Mouse (Mus musculus): Measurements from ENCODE around the gene Socs3. TPM values are rescaled to one million over a fixed set of nuclear protein-coding genes. Genes with fewer than 3 reads are reported as not detected.

The Socs3 gene
- polyA plus RNA-seq, 1 experiment: 45.7 TPM

GRCm38 (mm10) chr11:117983770-117984169 is 13.9 kb upstream of the Socs3 start:
- H3K27me3 ChIP-seq (ENCODE audit: control insufficient read depth, insufficient read depth, low read length): no peaks in the 10 kb centered on the region

DNA sequence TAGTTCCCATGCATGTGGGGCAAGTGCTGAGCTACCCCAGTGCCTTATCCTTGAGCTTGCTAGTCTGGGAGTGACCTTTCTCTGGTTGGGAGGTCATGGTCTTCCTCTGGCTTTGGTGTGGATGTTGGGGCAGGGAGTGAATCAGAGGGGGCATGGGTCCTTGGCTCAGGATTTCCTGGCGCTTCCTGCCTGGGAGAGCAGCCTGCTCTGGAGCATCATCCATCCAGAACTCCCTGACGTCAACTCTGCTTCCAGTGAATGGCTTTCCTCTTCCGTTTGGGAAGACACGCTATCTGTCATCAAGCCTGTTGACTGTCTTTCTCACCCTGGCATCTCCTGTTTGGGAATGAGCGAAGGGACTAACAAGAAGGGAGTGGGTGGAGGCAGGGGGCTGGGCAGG is 12.6 kb upstream of the Socs3 start:
- TF ChIP-seq POLR2A (IDR thresholded peaks at IDR 0.05; ENCODE audit: control insufficient read depth, extremely low read depth, insufficient read depth, low read length, poor library complexity) (no peak), CTCF (IDR thresholded peaks at IDR 0.05; ENCODE audit: borderline replicate concordance, control insufficient read depth, extremely low read depth, insufficient read depth, low read length, poor library complexity) (no peak)
- H3K27ac ChIP-seq (ENCODE audit: control insufficient read depth, insufficient read depth, low read length): no peak overlapping the region
- H3K27me3 ChIP-seq (ENCODE audit: control insufficient read depth, insufficient read depth, low read length): no peaks in the 10 kb centered on the region
- WGBS: 91% methylated on average over 5 of the region's 5 CpGs
- H3K36me3 ChIP-seq (ENCODE audit: control insufficient read depth, insufficient read depth, low read length): no peaks in the 10 kb centered on the region
- no peak overlapping the region for H3K4me3 ChIP-seq (ENCODE audit: control insufficient read depth, insufficient read depth, low read length)
- no peak for DNase-seq
- H3K4me1 ChIP-seq (replicated peaks; ENCODE audit: control insufficient read depth, insufficient read depth, low read length): peaks cover 11% of the 10 kb centered on the region

More at GRCm38 (mm10) chr11:117983770-117984169, 13.9 kb upstream of the Socs3 start:
- no peak for TF ChIP-seq CTCF (IDR thresholded peaks at IDR 0.05; ENCODE audit: borderline replicate concordance, control insufficient read depth, extremely low read depth, insufficient read depth, low read length, poor library complexity)
- no peak for TF ChIP-seq POLR2A (IDR thresholded peaks at IDR 0.05; ENCODE audit: control insufficient read depth, extremely low read depth, insufficient read depth, low read length, poor library complexity)
- Histone ChIP-seq H3K4me1 (replicated peaks; ENCODE audit: control insufficient read depth, insufficient read depth, low read length) (peaks cover 16% of the 10 kb centered on the region), H3K27ac (ENCODE audit: control insufficient read depth, insufficient read depth, low read length) (no peak overlapping the region), H3K36me3 (ENCODE audit: control insufficient read depth, insufficient read depth, low read length) (no peaks in the 10 kb centered on the region), H3K4me3 (ENCODE audit: control insufficient read depth, insufficient read depth, low read length) (no peak overlapping the region)
- 92% methylated on average over 7 of the region's 7 CpGs for WGBS
- DNase-seq: no peak

GRCm38 (mm10) chr11:117979388-117979787 is 9.5 kb upstream of the Socs3 start:
- Histone ChIP-seq H3K4me1 (replicated peaks; ENCODE audit: control insufficient read depth, insufficient read depth, low read length) (peaks cover 22% of the 10 kb centered on the region), H3K27ac (ENCODE audit: control insufficient read depth, insufficient read depth, low read length) (no peak overlapping the region), H3K4me3 (ENCODE audit: control insufficient read depth, insufficient read depth, low read length) (no peak overlapping the region), H3K36me3 (ENCODE audit: control insufficient read depth, insufficient read depth, low read length) (no peaks in the 10 kb centered on the region), H3K27me3 (ENCODE audit: control insufficient read depth, insufficient read depth, low read length) (no peaks in the 10 kb centered on the region)
- TF ChIP-seq CTCF (IDR thresholded peaks at IDR 0.05; ENCODE audit: borderline replicate concordance, control insufficient read depth, extremely low read depth, insufficient read depth, low read length, poor library complexity) (no peak), POLR2A (IDR thresholded peaks at IDR 0.05; ENCODE audit: control insufficient read depth, extremely low read depth, insufficient read depth, low read length, poor library complexity) (no peak)
- DNase-seq: no peak
- WGBS: 46% methylated on average over 7 of the region's 7 CpGs

DNA sequence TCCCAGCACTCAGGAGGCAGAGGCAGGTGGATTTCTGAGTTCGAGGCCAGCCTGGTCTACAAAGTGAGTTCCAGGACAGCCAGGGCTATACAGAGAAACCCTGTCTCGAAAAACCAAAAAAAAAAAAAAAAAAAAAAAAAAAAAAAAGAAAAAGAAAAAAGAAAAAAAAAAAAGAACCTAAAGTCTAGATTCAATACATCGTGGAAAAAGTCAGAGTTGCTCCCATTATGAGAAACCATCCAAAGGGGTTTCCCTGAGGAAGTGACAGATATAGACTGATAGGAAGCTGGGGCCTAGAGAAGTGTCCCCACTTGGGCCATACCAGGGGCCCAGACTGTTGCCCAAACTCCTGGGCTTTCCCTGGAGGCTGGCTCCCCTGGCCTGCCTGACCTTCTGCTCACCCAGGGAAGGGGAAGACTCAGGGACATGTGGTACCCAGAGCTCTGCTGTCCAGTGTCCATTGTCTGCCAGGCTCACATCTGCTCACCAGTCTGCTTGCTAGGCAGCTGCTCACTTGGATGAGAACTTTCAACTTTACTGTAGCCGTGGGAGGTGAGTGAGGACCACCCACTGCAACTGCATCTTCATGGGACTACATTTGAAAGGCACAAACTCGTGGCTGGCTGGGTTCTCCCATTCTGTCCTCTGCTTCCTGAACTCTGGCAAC is 8.0 kb upstream of the Socs3 start:
- no peak for TF ChIP-seq POLR2A (IDR thresholded peaks at IDR 0.05; ENCODE audit: control insufficient read depth, extremely low read depth, insufficient read depth, low read length, poor library complexity)
- no peak for TF ChIP-seq CTCF (IDR thresholded peaks at IDR 0.05; ENCODE audit: borderline replicate concordance, control insufficient read depth, extremely low read depth, insufficient read depth, low read length, poor library complexity)
- no peaks in the 10 kb centered on the region for H3K36me3 ChIP-seq (ENCODE audit: control insufficient read depth, insufficient read depth, low read length)
- WGBS: 78% methylated on average over 5 of the region's 5 CpGs
- H3K27me3 ChIP-seq (ENCODE audit: control insufficient read depth, insufficient read depth, low read length): no peaks in the 10 kb centered on the region
- peaks cover 32% of the 10 kb centered on the region for H3K4me1 ChIP-seq (replicated peaks; ENCODE audit: control insufficient read depth, insufficient read depth, low read length)
- H3K27ac ChIP-seq (ENCODE audit: control insufficient read depth, insufficient read depth, low read length): no peak overlapping the region
- H3K4me3 ChIP-seq (ENCODE audit: control insufficient read depth, insufficient read depth, low read length): no peak overlapping the region
- no peak for DNase-seq

DNA sequence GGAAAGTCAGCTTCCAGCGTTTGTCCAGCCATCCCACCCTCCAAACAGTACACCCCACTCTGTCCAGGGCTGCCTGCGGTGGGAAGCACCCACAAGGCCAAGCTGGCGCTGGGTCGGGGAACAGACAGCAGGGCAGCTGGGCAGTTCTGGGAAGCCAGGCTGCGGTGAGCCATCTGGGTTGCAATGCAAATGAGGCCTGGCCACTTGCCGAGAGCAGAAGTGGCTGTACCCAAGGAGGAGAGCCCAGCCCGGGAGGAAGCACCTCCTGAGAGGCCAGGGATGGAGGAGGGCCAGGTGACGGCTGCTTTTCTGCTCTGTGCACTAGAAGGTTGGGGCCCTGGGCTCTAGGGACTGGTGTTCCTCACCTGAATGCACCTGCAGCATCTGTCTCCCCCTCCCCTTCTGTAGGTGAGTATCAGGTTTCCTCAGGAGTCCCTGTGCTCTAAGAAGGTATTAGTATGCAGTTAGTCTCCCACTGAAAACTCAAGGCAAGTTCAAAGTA is 6.3 kb upstream of the Socs3 start:
- Histone ChIP-seq H3K27ac (ENCODE audit: control insufficient read depth, insufficient read depth, low read length) (no peak overlapping the region), H3K27me3 (ENCODE audit: control insufficient read depth, insufficient read depth, low read length) (no peaks in the 10 kb centered on the region), H3K36me3 (ENCODE audit: control insufficient read depth, insufficient read depth, low read length) (no peaks in the 10 kb centered on the region), H3K4me3 (ENCODE audit: control insufficient read depth, insufficient read depth, low read length) (no peak overlapping the region), H3K4me1 (replicated peaks; ENCODE audit: control insufficient read depth, insufficient read depth, low read length) (peaks cover 43% of the 10 kb centered on the region)
- WGBS: 20% methylated on average over 8 of the region's 8 CpGs
- DNase-seq: no peak
- TF ChIP-seq CTCF (IDR thresholded peaks at IDR 0.05; ENCODE audit: borderline replicate concordance, control insufficient read depth, extremely low read depth, insufficient read depth, low read length, poor library complexity): no peak
- TF ChIP-seq POLR2A (IDR thresholded peaks at IDR 0.05; ENCODE audit: control insufficient read depth, extremely low read depth, insufficient read depth, low read length, poor library complexity): no peak

- WGBS: 77% methylated on average over 18 of the region's 18 CpGs
- H3K36me3 ChIP-seq (ENCODE audit: control insufficient read depth, insufficient read depth, low read length): no peaks in the 10 kb centered on the region
These were observed 5.5 kb upstream of the Socs3 start for GRCm38 (mm10) chr11:117975211-117975967.

More at GRCm38 (mm10) chr11:117975211-117975967, 5.5 kb upstream of the Socs3 start:
- Histone ChIP-seq H3K4me3 (ENCODE audit: control insufficient read depth, insufficient read depth, low read length) (no peak overlapping the region), H3K27ac (ENCODE audit: control insufficient read depth, insufficient read depth, low read length) (no peak overlapping the region), H3K4me1 (replicated peaks; ENCODE audit: control insufficient read depth, insufficient read depth, low read length) (peaks cover 50% of the 10 kb centered on the region), H3K27me3 (ENCODE audit: control insufficient read depth, insufficient read depth, low read length) (no peaks in the 10 kb centered on the region)
- TF ChIP-seq CTCF (IDR thresholded peaks at IDR 0.05; ENCODE audit: borderline replicate concordance, control insufficient read depth, extremely low read depth, insufficient read depth, low read length, poor library complexity): no peak
- TF ChIP-seq POLR2A (IDR thresholded peaks at IDR 0.05; ENCODE audit: control insufficient read depth, extremely low read depth, insufficient read depth, low read length, poor library complexity): no peak
- DNase-seq: no peak

Measured in thymus, adult 2 months (tissue).